Mouse (Mus musculus): ENCODE measurements at regions not wholly inside any gene's neighbourhood (a gene's known extent, or its start where the extent isn't known, plus 50 kb on each side); places are given as distances from the start of the nearest gene placed in this dataset.

DNA sequence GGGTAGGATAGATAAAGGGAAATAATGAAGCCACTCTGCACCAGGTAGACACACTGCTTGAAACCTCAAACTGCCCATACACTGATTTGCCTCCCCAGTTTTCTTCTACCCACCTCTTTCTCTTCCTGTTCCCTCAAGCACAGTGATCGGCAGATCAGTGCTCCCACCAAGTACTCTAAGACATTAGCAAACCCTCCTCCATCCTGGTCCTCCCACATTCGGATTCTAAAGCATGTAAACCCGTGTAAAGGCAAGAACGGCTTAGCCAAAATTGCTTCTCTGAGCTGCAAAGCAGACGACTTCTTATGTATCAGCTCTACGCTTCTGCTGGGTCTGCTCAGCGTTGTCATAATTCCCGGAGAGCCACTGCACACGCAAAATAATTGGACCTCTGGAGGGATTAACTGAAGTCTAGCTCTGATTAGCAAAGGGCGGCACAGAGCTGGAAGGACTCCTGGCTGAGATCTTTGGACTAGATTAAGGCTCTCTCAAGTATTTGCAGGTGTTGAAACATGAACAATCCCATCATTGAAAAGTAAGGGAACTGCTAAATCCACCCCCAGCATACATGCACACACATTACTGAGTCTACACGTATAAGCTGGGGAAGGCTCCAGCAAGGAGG lies 67.2 kb downstream of the Mtx3 start:
- no peak for DNase-seq (ENCODE audit: low spot score)

DNA sequence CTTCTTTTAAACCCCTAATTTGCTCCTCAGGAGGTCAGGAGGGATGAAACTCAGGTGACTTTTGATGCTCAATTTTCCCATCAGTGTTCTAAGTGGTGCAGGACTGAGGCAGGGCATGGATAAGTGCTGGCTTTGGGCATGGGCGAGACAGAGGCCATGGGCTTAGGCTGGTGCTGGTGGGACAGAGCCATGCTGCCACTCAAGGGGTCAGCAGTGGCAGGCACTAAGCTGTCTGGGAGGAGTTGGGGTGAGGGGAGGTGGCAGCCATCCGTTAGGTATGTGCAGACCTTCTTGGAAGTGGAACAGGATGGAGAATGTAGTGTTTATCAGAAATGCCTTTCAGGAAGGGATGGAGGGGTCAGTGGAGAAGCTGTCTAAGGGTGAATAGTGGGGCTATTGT lies 68.1 kb downstream of the Mtx3 start:
- DNase-seq (ENCODE audit: low spot score), result no peak

DNA sequence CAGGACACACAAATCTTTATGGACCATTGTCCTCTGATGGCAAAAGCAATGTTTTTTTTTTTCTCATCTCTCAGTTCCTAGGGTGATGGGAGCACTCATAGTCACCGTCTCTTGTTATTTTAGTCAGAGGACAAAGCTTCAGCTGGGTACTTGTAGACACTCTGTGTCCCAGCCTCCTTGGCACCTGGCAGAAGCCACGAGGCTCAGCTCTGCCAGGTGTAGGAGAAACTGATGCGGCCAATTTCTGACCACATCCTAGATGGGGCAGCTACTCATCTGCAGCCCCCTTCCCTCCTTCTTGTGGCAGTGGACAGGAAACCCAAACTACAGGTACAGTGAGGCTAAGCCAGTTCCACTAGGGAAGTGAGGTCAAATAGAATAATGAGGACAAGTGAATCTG lies 70.1 kb downstream of the Mtx3 start:
- no peak for DNase-seq (ENCODE audit: low spot score)

DNA sequence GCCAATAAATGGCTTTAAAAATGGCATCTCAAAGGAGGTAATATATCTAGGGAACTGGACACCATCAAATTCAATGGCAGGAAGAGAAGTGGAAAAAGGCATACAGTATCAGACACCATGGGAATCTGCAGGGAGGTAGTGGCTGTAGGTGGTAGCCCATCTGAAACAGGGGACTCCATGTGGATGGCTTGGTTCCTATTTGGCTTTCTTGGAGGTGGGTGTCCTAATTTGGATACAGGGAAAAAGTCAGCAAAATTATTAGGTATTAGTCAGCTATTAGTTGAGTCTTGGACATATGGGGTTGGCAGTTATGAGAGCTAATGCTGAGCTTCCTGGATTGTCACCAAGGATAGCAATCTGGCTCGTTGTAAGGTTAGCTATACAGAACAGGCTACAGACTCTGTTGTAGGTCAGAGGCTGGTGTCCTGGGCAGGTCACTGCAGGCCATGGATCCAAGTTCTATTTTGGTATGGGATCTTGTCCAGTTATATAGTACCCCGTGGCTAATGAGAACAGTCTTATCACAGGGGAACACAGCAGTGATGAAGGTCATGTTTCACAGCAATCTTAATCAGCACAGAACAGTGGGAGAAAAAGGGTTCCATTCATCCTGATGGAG lies 70.8 kb downstream of the Mtx3 start:
- DNase-seq (ENCODE audit: low spot score), result no peak

DNA sequence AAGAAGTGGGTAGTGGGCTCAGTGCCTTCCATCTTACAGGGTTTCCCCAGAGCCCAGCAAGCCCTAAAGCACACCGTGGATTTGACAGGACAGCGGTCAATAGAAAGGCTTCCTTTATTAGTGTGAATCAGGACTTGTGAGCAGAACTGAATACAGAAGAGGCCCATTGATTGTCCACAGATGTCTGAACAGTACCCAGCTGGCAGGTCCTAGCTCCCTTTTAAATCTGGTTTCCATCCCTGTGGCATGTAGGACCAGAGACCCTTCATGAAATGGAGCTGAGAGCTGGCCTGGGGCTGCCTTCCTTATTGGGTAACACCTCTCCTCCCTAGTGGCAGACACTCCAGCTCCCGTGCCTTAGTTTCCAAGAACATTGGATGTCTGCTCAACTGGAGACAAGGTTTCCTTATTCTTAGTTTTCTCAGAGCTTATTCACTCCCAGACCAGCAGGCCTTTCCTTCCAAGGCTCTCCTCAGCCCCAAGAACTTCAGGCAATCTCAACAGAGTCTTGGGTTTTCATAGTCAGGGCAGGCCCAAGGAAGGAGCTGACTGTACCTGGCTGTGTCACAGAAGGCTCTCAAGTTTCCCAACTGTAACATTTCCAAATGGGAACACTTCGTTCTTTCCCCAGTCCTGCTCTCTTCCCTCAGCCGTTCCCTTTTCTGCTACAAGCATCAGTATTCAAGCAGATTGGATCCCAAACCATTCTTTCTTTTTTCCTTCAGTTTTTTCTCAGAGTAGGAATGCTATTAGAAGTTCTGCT lies 71.6 kb downstream of the Mtx3 start:
- no peak for DNase-seq (ENCODE audit: low spot score)

DNA sequence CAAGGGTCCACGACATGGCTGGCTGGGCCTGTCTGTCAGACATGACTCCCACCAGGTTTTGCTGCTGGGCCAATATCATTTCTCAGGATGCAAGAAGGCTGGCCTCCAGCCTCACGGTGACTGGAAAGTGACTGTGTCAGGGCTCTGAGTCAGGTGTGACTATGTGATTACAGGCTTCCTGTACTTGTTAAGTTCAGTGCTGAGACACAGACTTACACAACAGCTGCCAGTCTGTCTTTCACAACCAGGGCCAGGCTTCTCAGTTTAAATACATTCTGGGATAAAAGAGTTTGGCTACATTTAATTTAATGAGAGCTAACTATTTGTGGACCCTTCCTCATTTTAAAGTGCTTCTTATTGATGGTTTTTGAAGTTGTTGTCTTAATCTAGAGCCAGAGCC lies 75.3 kb downstream of the Mtx3 start:
- no peak for DNase-seq (ENCODE audit: low spot score)

DNA sequence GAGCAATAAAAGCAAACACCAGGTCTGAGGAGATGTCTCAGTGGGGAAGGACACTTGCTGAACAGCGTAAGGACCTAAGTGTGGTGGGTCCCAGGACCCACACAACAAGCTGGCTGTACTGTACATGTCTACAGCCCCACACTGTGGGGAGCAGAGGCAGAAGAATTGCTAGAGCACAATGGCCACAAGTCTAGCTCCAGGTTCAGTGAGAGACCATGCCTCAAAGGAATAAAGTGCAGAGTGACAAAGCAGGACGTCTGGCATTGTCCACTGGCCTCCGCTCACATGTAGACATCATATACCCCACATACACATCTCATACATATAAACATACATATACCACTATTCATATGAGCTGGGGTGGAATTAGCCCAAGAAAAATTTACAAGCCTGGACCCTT lies 77.4 kb downstream of the Mtx3 start:
- DNase-seq (ENCODE audit: low spot score), result no peak

DNA sequence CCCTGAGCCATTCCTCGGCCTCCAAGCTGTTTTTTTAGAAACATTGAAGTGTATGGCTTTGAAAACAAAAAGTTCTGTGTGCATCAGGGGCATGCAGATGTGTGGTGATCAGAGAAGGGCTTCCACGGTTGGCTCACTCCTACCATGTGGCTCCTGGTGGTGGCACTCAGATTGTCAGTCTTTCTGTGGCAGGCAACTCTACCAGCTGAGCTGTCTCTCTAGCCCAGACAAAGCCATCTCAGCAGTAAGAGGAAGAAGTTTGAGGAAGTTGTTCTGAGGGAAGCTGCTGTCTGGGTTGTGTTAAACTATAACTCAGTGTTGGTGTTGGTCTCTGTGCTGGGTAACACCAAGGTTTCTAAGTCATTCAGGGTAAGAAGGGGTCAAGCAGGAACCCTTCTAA lies 78.9 kb downstream of the Mtx3 start:
- DNase-seq (ENCODE audit: low spot score), result no peak

DNA sequence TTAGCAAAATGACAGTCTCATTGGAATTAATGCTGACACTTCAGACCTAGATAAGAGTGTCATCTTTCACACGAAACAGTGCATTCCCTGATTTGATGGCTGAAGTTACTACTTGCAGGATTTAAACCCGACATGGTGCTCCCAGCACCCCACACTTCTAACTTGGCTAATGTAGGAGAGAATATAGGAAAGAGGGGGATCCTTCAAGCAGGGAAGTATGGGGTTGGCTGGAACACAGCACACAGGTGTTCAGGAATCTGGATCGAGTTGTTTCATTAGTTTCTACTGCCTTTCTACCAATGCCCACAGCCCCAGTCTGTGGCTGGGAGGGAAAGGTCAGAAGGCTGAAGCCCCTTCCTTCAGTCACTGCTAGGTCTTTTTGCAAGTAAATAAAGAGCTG lies 79.5 kb downstream of the Mtx3 start:
- DNase-seq (ENCODE audit: low spot score), result no peak

DNA sequence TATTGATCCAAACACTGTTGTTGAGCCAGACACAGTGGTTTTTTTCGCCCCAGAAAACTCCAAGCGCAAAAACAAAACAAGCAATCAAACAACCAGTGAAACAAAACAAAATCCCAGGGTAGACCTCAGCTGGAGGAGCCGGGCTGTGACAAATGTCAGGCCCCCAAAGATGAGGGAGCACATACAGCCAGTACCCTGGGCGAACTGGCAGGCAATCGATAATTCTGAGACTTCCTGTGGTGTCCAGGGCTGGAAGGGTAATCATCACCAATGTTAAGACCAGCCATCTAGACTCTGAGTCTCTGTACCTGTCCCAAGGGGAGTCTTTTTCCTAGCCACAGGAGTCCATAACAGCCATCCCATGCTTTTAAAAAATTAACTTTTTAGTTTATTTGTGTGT lies 80.6 kb downstream of the Mtx3 start:
- no peak for DNase-seq (ENCODE audit: low spot score)

DNA sequence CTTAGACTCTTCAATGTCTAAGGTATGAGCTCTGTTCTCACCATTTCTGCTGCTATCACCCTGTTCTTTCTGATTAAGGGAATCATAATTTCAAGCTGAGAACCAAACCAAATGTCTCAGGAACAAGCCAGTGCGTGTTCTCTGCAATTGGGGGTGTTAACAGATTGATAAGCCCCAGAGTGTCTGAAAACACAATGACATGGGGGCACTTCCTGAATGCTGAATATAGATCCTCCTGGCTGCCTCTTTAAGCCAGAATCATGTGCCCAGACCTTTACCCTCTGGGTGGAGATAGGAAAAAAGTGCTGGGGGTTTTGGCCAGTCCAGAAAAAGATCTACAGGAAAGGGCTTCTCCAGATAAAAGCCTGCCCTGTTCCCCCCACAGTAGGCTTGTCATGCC lies 84.0 kb downstream of the Mtx3 start:
- DNase-seq (ENCODE audit: low spot score), result no peak

DNA sequence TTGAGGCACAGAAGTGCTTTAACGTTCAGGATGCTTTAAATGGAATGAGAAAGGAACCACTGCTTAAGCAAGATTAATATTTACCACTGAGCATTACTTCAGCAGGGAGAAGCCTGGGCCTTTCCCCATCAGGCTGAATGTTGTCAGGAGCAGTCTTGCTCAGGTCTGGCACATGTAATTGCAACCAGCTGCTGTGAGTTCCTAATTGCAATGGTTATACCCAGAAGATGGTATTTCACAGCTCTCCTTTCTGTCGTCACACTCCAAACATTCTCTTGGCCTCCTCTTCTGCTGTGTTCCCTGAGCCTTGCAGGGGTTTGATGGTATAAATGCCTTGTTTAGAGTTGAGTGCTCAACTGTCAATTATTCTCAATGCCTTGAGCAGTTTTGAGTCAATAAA lies 87.1 kb downstream of the Mtx3 start:
- DNase-seq (ENCODE audit: low spot score), result no peak

DNA sequence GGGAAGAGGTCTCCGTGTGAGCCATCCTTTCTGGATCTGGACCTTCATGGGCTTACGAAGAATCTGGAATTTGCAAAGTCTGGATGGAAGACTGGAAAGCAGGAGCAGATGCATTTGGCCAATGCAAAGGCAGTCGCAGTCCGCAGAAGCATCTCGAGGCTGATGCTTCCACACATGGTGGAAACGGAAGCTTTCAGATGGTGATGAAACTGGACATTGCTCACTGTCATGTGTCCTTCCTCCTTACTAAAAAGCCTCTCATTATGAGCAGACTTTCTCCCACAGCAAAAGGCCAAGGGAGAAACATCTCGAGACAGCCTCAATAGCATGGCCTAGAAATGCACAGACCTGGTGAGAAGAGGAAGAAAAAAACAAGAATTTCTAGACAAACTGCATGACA lies 94.5 kb downstream of the Mtx3 start:
- DNase-seq (ENCODE audit: low spot score), result no peak

DNA sequence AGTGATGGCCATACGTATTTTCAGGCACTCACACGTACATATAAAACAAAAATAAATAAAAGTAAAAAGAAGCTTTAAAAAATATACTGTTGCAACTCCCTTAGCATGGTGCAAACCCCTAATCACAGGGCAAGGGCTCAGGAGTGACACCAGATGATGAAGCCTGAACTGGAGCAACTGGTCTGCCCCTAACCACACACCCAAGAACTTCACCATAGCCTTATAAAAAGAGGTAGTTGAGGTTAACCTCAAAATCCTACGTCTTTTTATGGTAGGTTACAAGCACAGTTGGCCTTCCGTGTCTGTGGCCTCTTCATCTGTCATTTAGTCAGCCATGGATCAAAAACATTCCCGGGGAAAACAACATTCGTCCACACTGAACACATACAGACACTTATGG lies 96.0 kb downstream of the Mtx3 start:
- no peak for DNase-seq (ENCODE audit: low spot score)

DNA sequence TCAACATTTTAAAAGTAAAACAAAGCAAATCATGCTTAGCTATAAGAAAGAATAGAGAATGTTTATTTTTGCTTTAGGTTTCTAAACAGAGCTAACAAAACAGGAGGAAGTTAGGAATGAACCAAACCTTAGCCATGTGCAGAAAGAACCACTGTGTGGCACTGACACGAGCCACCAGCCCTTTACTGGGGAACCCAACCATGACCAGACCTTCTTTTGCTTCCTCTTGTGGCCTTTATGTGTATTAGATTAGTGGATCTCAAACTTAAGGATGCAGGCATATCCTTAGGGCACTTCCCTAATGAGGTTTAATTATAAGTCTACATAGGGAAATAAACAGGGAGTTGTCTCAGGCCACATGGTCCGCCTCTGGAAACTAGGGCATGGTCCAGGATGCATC lies 104.0 kb downstream of the Mtx3 start:
- no peak for DNase-seq (ENCODE audit: low spot score)

DNA sequence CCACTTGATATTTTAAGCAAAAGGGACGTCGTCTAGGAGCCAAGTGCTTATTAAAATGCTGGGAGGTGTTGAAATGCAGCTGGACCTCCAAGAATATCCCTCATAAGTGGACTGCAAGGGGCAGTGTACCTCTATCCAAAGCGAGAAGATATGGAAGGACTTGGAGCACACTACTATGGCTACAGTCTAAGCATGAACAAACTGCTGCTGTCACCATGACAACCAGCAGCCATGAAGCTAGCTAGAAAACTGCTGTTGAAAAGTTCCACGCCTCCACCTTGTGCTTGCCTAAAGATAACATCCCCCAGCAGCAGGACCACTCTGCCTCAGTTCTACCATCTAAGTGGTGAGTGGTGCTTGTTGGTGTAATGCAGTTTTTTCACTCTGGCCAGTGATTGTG lies 115.5 kb downstream of the Mtx3 start:
- DNase-seq (ENCODE audit: low spot score), result no peak

DNA sequence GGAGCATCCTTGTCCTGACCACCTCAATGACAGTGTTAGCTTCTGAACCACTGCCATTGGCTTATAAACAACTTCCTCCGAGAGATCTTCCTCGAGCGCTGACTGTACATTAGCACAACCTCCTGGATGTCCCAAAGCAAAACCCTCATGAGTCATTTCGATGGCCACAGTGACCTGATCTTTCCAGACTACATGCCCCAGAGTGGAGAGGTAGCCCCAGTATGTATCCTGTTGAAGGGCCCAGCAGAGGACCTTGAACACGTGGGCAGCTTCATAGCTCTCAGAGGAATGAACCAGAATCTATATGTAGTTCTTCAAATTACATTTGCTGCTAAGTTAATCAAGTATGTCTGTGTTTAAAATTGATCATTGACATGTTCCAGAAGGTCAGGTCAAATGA lies 118.1 kb downstream of the Mtx3 start:
- no peak for DNase-seq (ENCODE audit: low spot score)

DNA sequence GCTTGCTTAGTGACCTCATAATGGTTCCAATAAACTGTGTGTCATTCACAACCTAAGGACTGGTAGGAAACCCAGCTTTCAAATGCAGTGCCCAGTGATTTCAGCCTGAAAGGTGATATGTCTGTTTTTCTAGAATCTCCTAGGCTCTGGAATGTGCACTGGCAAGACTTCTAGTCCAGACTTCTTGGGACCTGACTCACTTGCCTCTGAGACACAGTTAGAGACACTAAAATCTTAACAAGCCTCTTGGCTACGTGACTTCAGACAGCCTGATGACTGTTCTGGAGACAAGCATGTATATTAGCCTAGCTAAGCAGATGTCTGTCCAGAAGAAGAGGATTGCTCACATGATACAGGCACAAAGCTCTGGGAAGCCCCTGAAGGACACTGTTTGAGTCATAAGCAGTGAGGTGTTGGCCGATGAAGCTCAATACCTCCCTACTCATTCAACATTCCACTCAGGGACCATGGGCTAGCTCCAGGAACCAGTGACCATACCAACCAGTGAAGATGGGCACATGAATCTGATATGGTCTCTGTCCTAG lies 118.9 kb downstream of the Mtx3 start:
- DNase-seq (ENCODE audit: low spot score), result no peak

DNA sequence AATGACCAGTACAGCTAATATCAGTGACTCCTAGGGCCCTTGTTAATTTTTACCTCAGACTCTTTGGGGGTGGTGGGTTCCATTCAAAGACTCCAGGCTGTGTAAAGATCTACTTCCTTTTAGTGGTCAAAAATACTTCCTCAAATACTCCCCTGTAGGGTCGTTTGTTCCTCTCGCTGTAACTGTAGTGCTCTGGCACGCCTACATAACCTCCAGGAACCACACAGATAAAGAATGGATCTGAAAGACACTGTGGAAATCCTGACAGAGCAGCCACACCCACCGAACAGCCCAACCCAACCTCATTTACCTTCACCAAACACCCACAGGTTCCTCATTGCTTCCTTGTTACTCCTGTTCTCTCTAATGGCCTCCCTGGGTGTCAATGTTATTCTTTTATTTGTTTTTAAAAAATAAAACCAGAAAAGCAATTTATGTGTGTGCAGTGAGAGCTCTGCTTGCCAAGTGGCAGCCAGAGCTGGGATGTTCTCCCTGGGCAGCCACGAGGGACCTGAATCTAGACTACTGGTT lies 119.7 kb downstream of the Mtx3 start:
- DNase-seq (ENCODE audit: low spot score), result no peak

DNA sequence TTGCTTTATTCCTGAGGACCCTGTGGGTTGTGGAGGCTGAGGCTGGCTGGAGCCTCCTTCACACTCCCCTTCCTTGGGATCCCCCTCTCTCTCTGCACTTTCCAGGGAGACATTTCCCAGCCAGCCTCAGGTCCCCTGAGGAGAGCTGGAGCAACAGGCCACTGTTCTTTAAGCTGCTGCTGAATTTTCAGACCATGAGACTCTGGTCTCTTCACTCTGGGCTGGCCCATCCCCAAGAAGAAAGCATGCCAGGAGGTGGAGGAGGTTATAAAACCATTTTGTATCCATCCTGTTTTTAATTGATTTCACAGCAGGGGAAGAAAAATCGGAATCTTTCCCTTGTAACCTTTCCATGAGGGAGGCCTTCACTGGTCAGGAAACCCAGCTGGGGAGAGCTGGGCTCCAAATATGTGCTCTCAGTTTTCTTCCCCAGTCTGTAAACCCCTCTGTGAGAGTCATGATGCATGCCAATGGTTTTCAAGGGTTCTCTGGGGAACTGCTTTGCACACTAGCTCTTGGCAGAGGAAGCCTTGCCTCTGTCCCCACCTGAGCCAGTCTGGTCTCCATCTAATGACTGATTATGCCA lies 122.6 kb downstream of the Mtx3 start:
- no peak for DNase-seq (ENCODE audit: low spot score)

DNA sequence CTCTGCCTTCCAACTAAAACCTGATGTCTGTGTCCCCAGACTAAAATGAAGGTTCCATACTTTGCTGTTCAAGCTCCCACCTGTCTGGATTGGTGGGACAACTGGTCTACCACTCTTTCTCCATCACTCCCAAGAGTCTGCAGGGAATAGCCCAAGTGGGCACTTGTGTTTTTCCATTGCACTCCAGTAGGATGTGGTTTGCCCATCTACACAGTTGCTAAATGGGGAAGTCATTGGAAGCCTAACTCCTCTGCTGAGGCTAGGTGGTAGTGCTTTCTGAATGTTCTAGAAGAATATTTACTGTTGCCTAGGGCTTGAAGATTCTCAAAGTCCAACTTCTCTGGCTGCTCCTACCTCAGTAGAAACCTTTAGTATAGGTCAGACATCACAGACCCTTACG lies 125.0 kb downstream of the Mtx3 start:
- DNase-seq (ENCODE audit: low spot score), result no peak

DNA sequence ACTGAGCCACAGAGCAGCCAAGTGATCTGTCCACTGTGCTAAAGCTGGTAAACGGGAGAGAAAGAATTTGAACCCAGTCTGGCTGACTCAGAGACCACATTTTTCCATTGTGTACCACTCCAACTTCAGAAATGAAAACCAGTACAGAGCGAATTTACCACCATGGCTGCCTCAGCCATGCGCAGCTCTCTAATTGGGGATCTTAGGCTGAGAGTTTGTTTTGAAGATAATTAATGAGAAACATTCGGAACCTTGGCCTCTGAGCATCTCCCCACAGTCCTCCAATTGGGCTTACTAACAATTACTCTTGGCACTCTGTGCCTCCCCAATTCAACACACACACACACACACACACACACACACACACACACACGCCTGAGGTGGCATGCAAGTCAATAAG lies 128.3 kb downstream of the Mtx3 start:
- no peak for DNase-seq (ENCODE audit: low spot score)

DNA sequence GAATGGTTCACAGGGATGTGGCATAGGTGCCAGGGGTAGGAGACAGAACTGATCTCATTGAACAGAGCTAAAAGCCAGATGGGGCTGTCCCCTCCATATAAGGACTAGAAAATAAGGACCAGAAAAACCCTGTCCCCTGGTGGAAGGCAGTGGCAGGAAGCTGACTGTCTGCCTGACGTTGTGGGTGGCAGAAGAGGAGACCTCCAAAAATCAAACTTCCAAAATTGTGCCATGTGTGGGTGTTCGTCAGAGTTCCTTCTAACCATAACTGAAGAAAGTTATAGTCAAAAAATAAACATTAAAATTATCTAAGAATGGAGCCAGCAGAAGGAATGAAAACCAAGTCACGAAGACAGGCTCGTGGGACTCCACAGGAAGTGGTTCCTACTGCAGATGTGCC lies 129.2 kb downstream of the Mtx3 start:
- DNase-seq (ENCODE audit: low spot score), result no peak

Measured in adipocyte (in vitro differentiated cells).